Mouse (Mus musculus): ENCODE measurements around the gene Tmem265. TPM values are rescaled to one million over a fixed set of nuclear protein-coding genes. Genes with fewer than 3 reads are reported as not detected.

Gene Tmem265
- polyA plus RNA-seq, 1 experiment from 2014 or later, result 10.2 TPM

DNA sequence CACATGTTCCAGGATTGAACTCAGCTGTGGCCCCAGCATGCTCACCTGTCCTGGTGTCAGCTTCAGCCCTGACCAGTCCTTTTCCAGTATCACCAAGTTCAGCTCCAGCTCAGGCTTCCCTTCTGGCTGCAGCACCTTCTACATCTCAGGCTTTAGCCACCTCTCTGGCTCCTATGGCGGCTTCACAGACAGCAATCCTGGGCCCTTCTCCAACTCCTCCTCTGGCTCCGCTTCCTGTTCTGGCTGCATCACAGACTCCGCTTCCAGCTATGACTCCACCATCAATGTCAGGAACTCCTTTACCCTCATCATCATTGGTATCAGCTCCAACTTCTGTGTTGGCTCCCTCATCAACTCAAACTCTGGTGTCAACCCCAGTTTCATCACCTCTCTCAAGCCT lies 19.5 kb upstream of the Tmem265 start:
- H3K27me3 ChIP-seq (ENCODE audit: control insufficient read depth, insufficient read depth, low read length), result no peaks in the 10 kb centered on the region
- WGBS, result 98% methylated on average over 3 of the region's 3 CpGs
- peaks cover 54% of the 10 kb centered on the region for H3K36me3 ChIP-seq (ENCODE audit: control insufficient read depth, insufficient read depth, low read length)
- no peak overlapping the region for H3K9ac ChIP-seq (ENCODE audit: low read length)
- ATAC-seq (replicated peaks; ENCODE audit: low FRiP score) (no peak), DNase-seq (ENCODE audit: low spot score) (no peak)
- no peaks in the 10 kb centered on the region for H3K4me1 ChIP-seq (replicated peaks; ENCODE audit: control insufficient read depth, insufficient read depth, low read length)
- H3K4me3 ChIP-seq (ENCODE audit: low read depth, low read length), result no peak overlapping the region
- H3K9me3 ChIP-seq (ENCODE audit: control insufficient read depth, low read length), result no peaks in the 10 kb centered on the region
- no peak overlapping the region for H3K27ac ChIP-seq (ENCODE audit: low read depth, low read length)
- no peak overlapping the region for H3K4me2 ChIP-seq (ENCODE audit: low read depth, low read length, severe bottlenecking)

DNA sequence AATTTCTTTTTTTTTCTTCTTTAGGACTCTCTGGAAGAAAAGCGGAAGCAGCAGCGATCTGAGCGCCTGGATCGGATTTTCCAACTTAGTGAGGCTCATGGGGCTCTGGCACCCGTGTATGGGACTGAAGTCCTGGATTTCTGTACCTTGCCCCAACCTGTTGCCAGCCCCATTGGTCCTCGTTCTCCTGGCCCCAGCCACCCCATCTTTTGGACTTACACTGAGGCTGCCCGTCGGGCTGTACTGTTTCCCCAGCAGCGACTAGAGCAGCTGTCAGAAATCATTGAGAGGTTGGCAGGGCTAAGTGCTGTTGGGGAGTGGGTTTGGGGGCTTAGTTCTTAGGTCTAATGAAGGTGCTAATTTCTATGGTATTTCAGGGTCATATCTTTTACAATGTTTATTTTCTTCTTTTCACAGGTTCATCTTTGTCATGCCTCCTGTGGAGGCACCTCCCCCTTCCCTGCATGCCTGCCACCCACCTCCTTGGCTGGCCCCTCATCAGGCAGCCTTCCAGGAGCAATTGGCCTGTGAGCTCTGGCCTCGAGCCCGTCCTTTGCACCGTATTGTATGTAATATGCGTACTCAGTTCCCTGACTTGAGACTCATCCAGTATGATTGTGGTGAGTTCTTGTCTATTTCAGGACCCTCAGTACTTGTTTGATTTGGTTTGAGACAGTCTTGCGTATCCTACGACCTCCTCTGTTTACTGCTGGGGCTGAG lies 11.9 kb upstream of the Tmem265 start:
- H3K4me1 ChIP-seq (replicated peaks; ENCODE audit: control insufficient read depth, insufficient read depth, low read length), result no peaks in the 10 kb centered on the region
- no peak overlapping the region for H3K4me2 ChIP-seq (ENCODE audit: low read depth, low read length, severe bottlenecking)
- H3K4me3 ChIP-seq (ENCODE audit: low read depth, low read length), result no peak overlapping the region
- H3K9ac ChIP-seq (ENCODE audit: low read length), result no peak overlapping the region
- ATAC-seq (replicated peaks; ENCODE audit: low FRiP score) (no peak), DNase-seq (ENCODE audit: low spot score) (no peak)
- WGBS, result 91% methylated on average over 15 of the region's 15 CpGs
- no peak overlapping the region for H3K27ac ChIP-seq (ENCODE audit: low read depth, low read length)
- H3K9me3 ChIP-seq (ENCODE audit: control insufficient read depth, low read length), result no peaks in the 10 kb centered on the region
- H3K36me3 ChIP-seq (ENCODE audit: control insufficient read depth, insufficient read depth, low read length), result peaks cover 21% of the 10 kb centered on the region; the same call in 1 of the 2 replicates
- H3K27me3 ChIP-seq (ENCODE audit: control insufficient read depth, insufficient read depth, low read length), result no peaks in the 10 kb centered on the region

DNA sequence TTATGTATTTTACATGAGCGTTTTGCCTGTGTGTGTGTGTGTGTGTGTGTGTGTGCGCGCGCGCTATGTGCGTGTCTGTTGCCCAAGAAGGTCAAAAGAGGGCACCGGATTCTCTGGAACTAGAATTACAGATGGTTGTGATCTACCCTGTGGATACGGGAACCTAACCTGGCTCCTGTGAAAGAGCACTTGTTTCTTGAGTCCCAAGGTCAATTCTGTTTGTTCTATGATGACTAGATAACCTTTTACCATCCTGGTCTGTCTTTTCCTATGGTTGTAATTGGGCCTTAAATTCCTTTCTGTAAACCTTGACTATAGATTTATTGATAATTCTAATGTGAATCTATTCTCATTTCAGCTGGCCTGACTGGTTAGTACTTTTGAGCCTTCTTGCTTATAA lies 9.6 kb upstream of the Tmem265 start:
- Histone ChIP-seq H3K9ac (ENCODE audit: low read length) (no peak overlapping the region), H3K36me3 (ENCODE audit: control insufficient read depth, insufficient read depth, low read length) (peaks cover 22% of the 10 kb centered on the region), H3K4me3 (ENCODE audit: low read depth, low read length) (no peak overlapping the region), H3K9me3 (ENCODE audit: control insufficient read depth, low read length) (no peaks in the 10 kb centered on the region), H3K27ac (ENCODE audit: low read depth, low read length) (no peak overlapping the region), H3K4me1 (replicated peaks; ENCODE audit: control insufficient read depth, insufficient read depth, low read length) (no peaks in the 10 kb centered on the region), H3K27me3 (ENCODE audit: control insufficient read depth, insufficient read depth, low read length) (no peaks in the 10 kb centered on the region), H3K4me2 (ENCODE audit: low read depth, low read length, severe bottlenecking) (no peak overlapping the region)
- WGBS, result 97% methylated on average over 8 of the region's 8 CpGs
- no peak for ATAC-seq (replicated peaks; ENCODE audit: low FRiP score)
- no peak for DNase-seq (ENCODE audit: low spot score)

DNA sequence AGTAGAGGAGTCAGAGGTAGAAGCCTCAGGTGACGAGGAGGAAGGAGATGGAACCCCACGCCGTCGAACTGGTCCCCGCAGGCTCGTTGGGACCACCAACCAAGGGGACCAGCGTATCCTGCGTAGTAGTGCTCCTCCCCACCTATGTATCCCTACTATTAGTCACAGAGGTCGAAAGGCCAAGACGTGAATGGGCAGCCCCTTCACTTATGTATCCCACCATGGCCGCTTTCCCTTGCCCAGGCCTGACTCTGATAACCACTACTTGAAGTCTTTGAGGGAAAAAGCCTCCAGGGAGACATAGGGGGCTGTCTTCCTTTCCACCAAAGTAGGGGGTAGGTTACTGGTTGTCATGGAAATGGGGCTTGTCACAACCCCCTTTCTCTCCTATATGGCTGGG lies 610 bp upstream of the Tmem265 start:
- Histone ChIP-seq H3K9ac (ENCODE audit: low read length) (no peak overlapping the region), H3K4me2 (ENCODE audit: low read depth, low read length, severe bottlenecking) (no peak overlapping the region), H3K4me1 (replicated peaks; ENCODE audit: control insufficient read depth, insufficient read depth, low read length) (no peaks in the 10 kb centered on the region), H3K36me3 (ENCODE audit: control insufficient read depth, insufficient read depth, low read length) (peaks cover 31% of the 10 kb centered on the region), H3K4me3 (ENCODE audit: low read depth, low read length) (no peak overlapping the region), H3K27me3 (ENCODE audit: control insufficient read depth, insufficient read depth, low read length) (no peaks in the 10 kb centered on the region), H3K27ac (ENCODE audit: low read depth, low read length) (no peak overlapping the region), H3K9me3 (ENCODE audit: control insufficient read depth, low read length) (no peaks in the 10 kb centered on the region)
- DNase-seq (ENCODE audit: low spot score) (no peak), ATAC-seq (replicated peaks; ENCODE audit: low FRiP score) (no peak)
- WGBS, result 94% methylated on average over 11 of the region's 11 CpGs

DNA sequence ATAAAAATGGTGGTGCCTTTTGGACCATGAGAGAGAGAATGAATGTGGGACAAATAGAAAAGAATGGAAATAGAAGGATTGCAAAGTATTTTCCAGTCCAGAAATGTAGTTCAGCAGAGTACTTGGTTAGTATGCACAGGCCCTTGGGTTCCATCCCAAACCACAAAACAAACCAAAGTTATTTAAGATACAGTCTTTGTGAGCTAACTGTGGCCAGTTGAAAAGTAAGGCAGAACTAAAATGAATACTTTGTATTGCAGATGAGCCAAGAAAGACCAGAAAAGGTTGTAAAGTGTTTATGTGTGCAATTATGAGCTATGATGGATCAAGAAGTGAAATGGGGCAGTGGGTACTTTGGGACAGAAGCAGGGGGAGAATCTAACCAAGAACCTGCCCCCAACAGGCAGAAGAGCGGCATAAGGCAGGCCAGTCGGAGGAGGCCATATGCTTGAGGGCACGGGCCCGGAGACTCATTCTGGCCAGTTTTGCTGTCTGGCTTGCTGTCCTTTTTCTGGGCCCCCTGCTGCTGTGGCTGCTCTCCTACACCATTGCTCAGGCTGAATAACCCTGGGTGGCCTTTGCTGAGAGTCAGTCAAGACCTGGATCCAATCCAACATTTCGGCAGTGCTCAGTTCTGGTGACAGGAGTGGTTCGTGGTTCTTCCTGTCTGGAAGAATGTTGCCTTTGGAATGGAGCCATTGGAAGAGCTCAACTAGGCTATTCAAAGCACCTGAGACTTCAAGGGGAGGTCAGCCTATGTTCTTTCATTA lies 3.4 kb downstream of the Tmem265 start:
- Histone ChIP-seq H3K4me3 (ENCODE audit: low read depth, low read length) (no peak overlapping the region), H3K27ac (ENCODE audit: low read depth, low read length) (no peak overlapping the region), H3K4me2 (ENCODE audit: low read depth, low read length, severe bottlenecking) (no peak overlapping the region), H3K27me3 (ENCODE audit: control insufficient read depth, insufficient read depth, low read length) (no peaks in the 10 kb centered on the region), H3K4me1 (replicated peaks; ENCODE audit: control insufficient read depth, insufficient read depth, low read length) (no peaks in the 10 kb centered on the region), H3K36me3 (ENCODE audit: control insufficient read depth, insufficient read depth, low read length) (peaks cover 17% of the 10 kb centered on the region; the same call in 1 of the 2 replicates), H3K9ac (ENCODE audit: low read length) (no peak overlapping the region), H3K9me3 (ENCODE audit: control insufficient read depth, low read length) (no peaks in the 10 kb centered on the region)
- DNase-seq (ENCODE audit: low spot score), result no peak
- no peak for ATAC-seq (replicated peaks; ENCODE audit: low FRiP score)
- WGBS, result 91% methylated on average over 6 of the region's 6 CpGs

DNA sequence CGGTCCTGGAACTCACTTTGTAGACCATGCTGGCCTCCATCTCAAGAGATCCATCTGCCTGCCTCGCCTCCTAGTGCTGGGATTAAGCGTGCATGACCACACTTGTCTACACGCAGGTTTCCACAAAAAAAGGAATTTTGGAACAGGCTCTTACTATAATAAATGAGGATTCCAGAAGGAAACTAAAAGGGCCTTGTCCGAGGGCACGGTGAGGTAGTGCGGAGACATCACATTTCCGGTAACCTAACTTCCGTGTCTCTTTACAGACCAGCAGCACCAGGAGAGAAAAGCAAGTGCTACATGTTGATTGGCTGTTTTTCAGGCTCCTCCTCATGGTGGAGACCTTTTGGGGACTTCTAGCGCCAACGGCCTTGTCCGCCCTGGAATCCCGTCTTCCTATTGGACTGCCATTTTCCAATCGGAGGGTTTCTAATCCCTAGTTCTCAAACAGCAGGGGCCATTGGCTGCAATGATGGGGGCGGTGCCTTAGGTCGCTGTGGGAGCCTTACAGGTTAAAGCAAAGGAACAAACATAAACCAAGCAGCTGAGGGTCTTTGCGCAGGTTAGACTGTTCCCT lies 11.8 kb downstream of the Tmem265 start, which contains the start of gene Phkg2:
Gene Phkg2 (plus strand): TSS at position 446 of the 577 bp plus-strand sequence.
- H3K27ac ChIP-seq (ENCODE audit: low read depth, low read length), result peak within 1 kb of the TSS; percentile 33; the same call in 1 of the 2 replicates
- no peaks in the 10 kb centered on the region for H3K9me3 ChIP-seq (ENCODE audit: control insufficient read depth, low read length)
- H3K4me3 ChIP-seq (ENCODE audit: low read depth, low read length), result peak within 1 kb of the TSS; percentile 56
- peaks cover 9% of the 10 kb centered on the region for H3K4me1 ChIP-seq (replicated peaks; ENCODE audit: control insufficient read depth, insufficient read depth, low read length)
- no peaks in the 10 kb centered on the region for H3K27me3 ChIP-seq (ENCODE audit: control insufficient read depth, insufficient read depth, low read length)
- peak within 1 kb of the TSS; percentile 80 for H3K9ac ChIP-seq (ENCODE audit: low read length)
- no peaks in the 10 kb centered on the region; the same call in 1 of the 2 replicates for H3K36me3 ChIP-seq (ENCODE audit: control insufficient read depth, insufficient read depth, low read length)
- peak; percentile 99 for ATAC-seq (replicated peaks; ENCODE audit: low FRiP score)
- 1% methylated on average over 17 of the region's 17 CpGs for WGBS
- peak; percentile 90 for DNase-seq (ENCODE audit: low spot score)
- peak within 1 kb of the TSS; percentile 76 for H3K4me2 ChIP-seq (ENCODE audit: low read depth, low read length, severe bottlenecking)

DNA sequence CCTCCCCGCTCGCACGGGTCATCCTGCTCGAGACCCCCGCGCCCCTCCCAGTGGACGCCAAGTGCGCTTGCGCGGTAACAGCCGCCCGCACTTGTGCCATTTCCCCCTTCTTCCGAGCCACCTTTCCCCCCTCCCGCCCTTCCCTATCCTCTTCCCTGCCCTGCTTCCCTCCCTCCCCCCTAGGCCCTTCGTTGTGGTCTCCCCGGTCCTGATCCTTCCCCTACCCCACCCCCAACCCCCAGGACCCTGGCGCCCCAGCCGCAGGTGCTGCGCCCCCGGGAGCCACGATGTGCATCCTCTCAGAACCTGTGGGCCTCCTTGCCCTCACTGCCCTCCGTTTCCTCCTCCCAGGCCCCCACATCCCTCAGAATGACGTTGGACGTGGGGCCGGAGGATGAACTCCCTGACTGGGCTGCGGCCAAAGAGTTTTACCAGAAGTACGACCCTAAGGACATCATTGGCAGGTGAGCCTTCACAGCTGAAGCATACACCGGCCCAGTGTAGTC lies 12.4 kb downstream of the Tmem265 start:
- H3K4me1 ChIP-seq (replicated peaks; ENCODE audit: control insufficient read depth, insufficient read depth, low read length), result peaks cover 9% of the 10 kb centered on the region
- 1% methylated on average over 16 of the region's 28 CpGs for WGBS
- no peaks in the 10 kb centered on the region for H3K9me3 ChIP-seq (ENCODE audit: control insufficient read depth, low read length)
- H3K9ac ChIP-seq (ENCODE audit: low read length), result peak overlapping the region; percentile 80
- DNase-seq (ENCODE audit: low spot score) (no peak), ATAC-seq (replicated peaks; ENCODE audit: low FRiP score) (peak; percentile 4; the same call in 1 of the 2 replicates)
- peak overlapping the region; percentile 56 for H3K4me3 ChIP-seq (ENCODE audit: low read depth, low read length)
- H3K36me3 ChIP-seq (ENCODE audit: control insufficient read depth, insufficient read depth, low read length), result peaks cover 3% of the 10 kb centered on the region; the same call in 1 of the 2 replicates
- H3K27ac ChIP-seq (ENCODE audit: low read depth, low read length), result no peak overlapping the region
- H3K4me2 ChIP-seq (ENCODE audit: low read depth, low read length, severe bottlenecking), result peak overlapping the region; percentile 76
- no peaks in the 10 kb centered on the region for H3K27me3 ChIP-seq (ENCODE audit: control insufficient read depth, insufficient read depth, low read length)

DNA sequence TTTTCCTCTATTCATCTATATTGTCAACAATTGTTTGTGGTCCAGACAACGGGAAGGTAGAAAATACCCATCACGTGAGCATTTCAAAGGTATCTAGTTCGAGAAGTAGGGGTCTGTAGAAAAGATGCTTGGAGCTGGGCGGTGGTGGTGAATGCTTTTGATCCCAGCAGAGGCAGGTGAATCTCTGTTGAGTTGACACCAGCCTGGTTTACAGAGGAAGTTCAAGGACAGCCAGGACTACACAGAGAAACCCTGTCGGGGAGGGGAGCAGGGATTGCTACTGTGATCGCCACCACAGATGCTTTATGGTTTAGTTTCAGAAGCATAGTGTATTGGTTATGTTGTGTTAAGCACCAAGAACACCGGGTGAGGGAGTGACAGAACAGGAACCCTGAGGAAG lies 12.9 kb downstream of the Tmem265 start:
- Histone ChIP-seq H3K9me3 (ENCODE audit: control insufficient read depth, low read length) (no peaks in the 10 kb centered on the region), H3K27me3 (ENCODE audit: control insufficient read depth, insufficient read depth, low read length) (no peaks in the 10 kb centered on the region), H3K4me2 (ENCODE audit: low read depth, low read length, severe bottlenecking) (peak overlapping the region; percentile 76), H3K27ac (ENCODE audit: low read depth, low read length) (no peak overlapping the region), H3K4me3 (ENCODE audit: low read depth, low read length) (peak overlapping the region; percentile 56), H3K9ac (ENCODE audit: low read length) (peak overlapping the region; percentile 80), H3K4me1 (replicated peaks; ENCODE audit: control insufficient read depth, insufficient read depth, low read length) (peaks cover 9% of the 10 kb centered on the region), H3K36me3 (ENCODE audit: control insufficient read depth, insufficient read depth, low read length) (peaks cover 3% of the 10 kb centered on the region; the same call in 1 of the 2 replicates)
- DNase-seq (ENCODE audit: low spot score) (no peak), ATAC-seq (replicated peaks; ENCODE audit: low FRiP score) (no peak)
- 24% methylated on average over 7 of the region's 7 CpGs for WGBS

All from forebrain, embryonic 11.5 days (tissue).